Mouse (Mus musculus): Measurements from ENCODE around the gene Cacna1a. TPM values are rescaled to one million over a fixed set of nuclear protein-coding genes. Genes with fewer than 3 reads are reported as not detected.
"Not testable (repeated sequence)": the region's sequence is repeated elsewhere in the genome, so short reads cannot be mapped to it uniquely, and the experiment has no call there.

Cacna1a gene
- polyA plus RNA-seq, 1 experiment from 2014 or later, result 5.1 TPM

- peaks cover 13% of the 10 kb centered on the region for H3K4me1 ChIP-seq (replicated peaks; ENCODE audit: control insufficient read depth, insufficient read depth, low read length)
- no peak for DNase-seq (ENCODE audit: low spot score)
These were observed 277.2 kb downstream of the Cacna1a start for GRCm38 (mm10) chr8:84665385-84665893.

DNA sequence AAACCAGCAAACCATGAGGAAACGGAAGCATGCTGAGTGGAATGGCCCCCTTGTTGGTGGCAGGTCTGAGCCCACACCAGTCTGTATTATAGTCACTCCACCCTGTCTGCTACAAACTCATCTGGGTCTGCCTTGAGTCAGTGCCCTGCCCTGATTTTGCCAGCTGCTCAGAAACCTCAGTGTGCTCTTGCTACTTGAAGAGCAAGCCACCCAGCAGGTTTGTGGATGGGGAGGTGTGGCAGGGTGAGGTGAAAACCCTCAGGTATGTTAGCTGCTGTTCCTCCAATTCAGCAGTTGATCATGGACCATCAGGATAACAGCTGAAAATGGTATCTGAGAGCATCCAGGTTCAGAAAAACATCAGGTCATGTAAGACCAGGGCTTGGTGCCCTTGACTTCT lies 279.8 kb downstream of the Cacna1a start:
- H3K27me3 ChIP-seq (replicated peaks; ENCODE audit: control insufficient read depth, insufficient read depth, low read length), result no peaks in the 10 kb centered on the region
- WGBS, result 66% methylated on average over 1 of the region's 1 CpGs
- H3K4me1 ChIP-seq (replicated peaks; ENCODE audit: control insufficient read depth, insufficient read depth, low read length), result peaks cover 8% of the 10 kb centered on the region; the same call in 1 of the 2 replicates
- H3K9me3 ChIP-seq (ENCODE audit: control insufficient read depth, low read length), result no peaks in the 10 kb centered on the region
- no peak overlapping the region for H3K4me2 ChIP-seq (ENCODE audit: low read length)
- peaks cover 36% of the 10 kb centered on the region for H3K36me3 ChIP-seq (ENCODE audit: control insufficient read depth, insufficient read depth, low read length)
- no peak overlapping the region for H3K9ac ChIP-seq (ENCODE audit: low read length)
- no peak for DNase-seq (ENCODE audit: low spot score)
- no peak overlapping the region for H3K27ac ChIP-seq (ENCODE audit: low read depth)
- H3K4me3 ChIP-seq (ENCODE audit: low read depth, low read length), result no peak overlapping the region
- no peak for ATAC-seq (replicated peaks; ENCODE audit: low FRiP score, low TSS enrichment, low read depth)

More at GRCm38 (mm10) chr8:84665385-84665893, 277.2 kb downstream of the Cacna1a start:
- no peak for ATAC-seq (replicated peaks; ENCODE audit: low FRiP score, low TSS enrichment, low read depth)
- peak overlapping the region; percentile 93 for H3K27ac ChIP-seq (ENCODE audit: low read depth)
- H3K27me3 ChIP-seq (replicated peaks; ENCODE audit: control insufficient read depth, insufficient read depth, low read length), result no peaks in the 10 kb centered on the region
- peak overlapping the region; percentile 96 for H3K4me3 ChIP-seq (ENCODE audit: low read depth, low read length)
- H3K9ac ChIP-seq (ENCODE audit: low read length), result peak overlapping the region; percentile 77
- WGBS, result 2% methylated on average over 14 of the region's 14 CpGs
- H3K36me3 ChIP-seq (ENCODE audit: control insufficient read depth, insufficient read depth, low read length), result peaks cover 18% of the 10 kb centered on the region
- no peaks in the 10 kb centered on the region for H3K9me3 ChIP-seq (ENCODE audit: control insufficient read depth, low read length)
- peak overlapping the region; percentile 77 for H3K4me2 ChIP-seq (ENCODE audit: low read length)

GRCm38 (mm10) chr8:84668731-84669485 lies 280.7 kb downstream of the Cacna1a start:
- no peaks in the 10 kb centered on the region for H3K9me3 ChIP-seq (ENCODE audit: control insufficient read depth, low read length)
- DNase-seq (ENCODE audit: low spot score) (no peak), ATAC-seq (replicated peaks; ENCODE audit: low FRiP score, low TSS enrichment, low read depth) (no peak)
- 81% methylated on average over 6 of the region's 6 CpGs for WGBS
- H3K27me3 ChIP-seq (replicated peaks; ENCODE audit: control insufficient read depth, insufficient read depth, low read length), result no peaks in the 10 kb centered on the region
- 0 out of 2 replicates have a peak, but pooled peaks cover 5% of the 10 kb centered on the region for H3K4me1 ChIP-seq (replicated peaks; ENCODE audit: control insufficient read depth, insufficient read depth, low read length)
- no peak overlapping the region for H3K9ac ChIP-seq (ENCODE audit: low read length)
- H3K36me3 ChIP-seq (ENCODE audit: control insufficient read depth, insufficient read depth, low read length), result peaks cover 44% of the 10 kb centered on the region
- no peak overlapping the region for H3K4me2 ChIP-seq (ENCODE audit: low read length)
- no peak overlapping the region for H3K4me3 ChIP-seq (ENCODE audit: low read depth, low read length)
- H3K27ac ChIP-seq (ENCODE audit: low read depth), result no peak overlapping the region

GRCm38 (mm10) chr8:84670295-84671006 lies 282.2 kb downstream of the Cacna1a start:
- H3K4me3 ChIP-seq (ENCODE audit: low read depth, low read length); H3K27me3 ChIP-seq (replicated peaks; ENCODE audit: control insufficient read depth, insufficient read depth, low read length); H3K9me3 ChIP-seq (ENCODE audit: control insufficient read depth, low read length); H3K9ac ChIP-seq (ENCODE audit: low read length); H3K4me1 ChIP-seq (replicated peaks; ENCODE audit: control insufficient read depth, insufficient read depth, low read length); ATAC-seq (replicated peaks; ENCODE audit: low FRiP score, low TSS enrichment, low read depth); H3K4me2 ChIP-seq (ENCODE audit: low read length); H3K27ac ChIP-seq (ENCODE audit: low read depth): not testable (repeated sequence)
- 78% methylated on average over 4 of the region's 5 CpGs for WGBS
- H3K36me3 ChIP-seq (ENCODE audit: control insufficient read depth, insufficient read depth, low read length), result peaks cover 58% of the 10 kb centered on the region
- DNase-seq (ENCODE audit: low spot score), result peak; percentile 58

GRCm38 (mm10) chr8:84677305-84677704 lies 289.1 kb downstream of the Cacna1a start:
- H3K9ac ChIP-seq (ENCODE audit: low read length), result no peak overlapping the region
- H3K4me3 ChIP-seq (ENCODE audit: low read depth, low read length), result no peak overlapping the region
- 97% methylated on average over 5 of the region's 5 CpGs for WGBS
- no peak overlapping the region for H3K4me2 ChIP-seq (ENCODE audit: low read length)
- no peak for DNase-seq (ENCODE audit: low spot score)
- H3K27me3 ChIP-seq (replicated peaks; ENCODE audit: control insufficient read depth, insufficient read depth, low read length), result no peaks in the 10 kb centered on the region
- no peak for ATAC-seq (replicated peaks; ENCODE audit: low FRiP score, low TSS enrichment, low read depth)
- H3K4me1 ChIP-seq (replicated peaks; ENCODE audit: control insufficient read depth, insufficient read depth, low read length), result no peaks in the 10 kb centered on the region
- peaks cover 57% of the 10 kb centered on the region for H3K36me3 ChIP-seq (ENCODE audit: control insufficient read depth, insufficient read depth, low read length)
- H3K9me3 ChIP-seq (ENCODE audit: control insufficient read depth, low read length), result no peaks in the 10 kb centered on the region
- no peak overlapping the region for H3K27ac ChIP-seq (ENCODE audit: low read depth)

- Histone ChIP-seq H3K4me3 (ENCODE audit: low read depth, low read length) (no peak overlapping the region), H3K36me3 (ENCODE audit: control insufficient read depth, insufficient read depth, low read length) (peaks cover 30% of the 10 kb centered on the region), H3K4me2 (ENCODE audit: low read length) (no peak overlapping the region), H3K9ac (ENCODE audit: low read length) (no peak overlapping the region), H3K27me3 (replicated peaks; ENCODE audit: control insufficient read depth, insufficient read depth, low read length) (no peaks in the 10 kb centered on the region), H3K9me3 (ENCODE audit: control insufficient read depth, low read length) (no peaks in the 10 kb centered on the region), H3K4me1 (replicated peaks; ENCODE audit: control insufficient read depth, insufficient read depth, low read length) (peaks cover 13% of the 10 kb centered on the region), H3K27ac (ENCODE audit: low read depth) (no peak overlapping the region)
- ATAC-seq (replicated peaks; ENCODE audit: low FRiP score, low TSS enrichment, low read depth), result no peak
- WGBS, result 89% methylated on average over 2 of the region's 2 CpGs
- DNase-seq (ENCODE audit: low spot score), result no peak
These were observed 293.2 kb downstream of the Cacna1a start for GRCm38 (mm10) chr8:84681476-84681875.

DNA sequence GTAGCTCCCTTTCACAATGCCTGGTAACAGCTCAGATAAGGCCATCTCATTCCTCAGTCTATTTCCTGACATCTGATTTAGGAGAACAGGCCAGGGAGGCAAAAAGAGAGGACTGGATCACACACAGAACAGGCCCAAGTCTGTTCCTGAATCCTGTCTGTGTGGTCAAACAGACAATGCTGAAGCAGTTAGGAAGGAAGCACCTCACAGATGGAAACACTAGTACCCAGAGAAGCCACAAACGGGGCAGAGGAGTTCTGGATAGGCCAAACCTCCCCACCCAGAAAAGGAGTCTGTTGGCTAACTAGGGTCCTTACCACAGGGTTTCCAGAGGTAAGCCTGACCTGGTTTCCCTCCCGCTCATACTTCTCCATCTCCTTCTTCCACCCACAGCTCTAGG lies 294.0 kb downstream of the Cacna1a start:
- no peaks in the 10 kb centered on the region for H3K9me3 ChIP-seq (ENCODE audit: control insufficient read depth, low read length)
- H3K27ac ChIP-seq (ENCODE audit: low read depth), result no peak overlapping the region
- H3K36me3 ChIP-seq (ENCODE audit: control insufficient read depth, insufficient read depth, low read length), result peaks cover 29% of the 10 kb centered on the region
- H3K27me3 ChIP-seq (replicated peaks; ENCODE audit: control insufficient read depth, insufficient read depth, low read length), result no peaks in the 10 kb centered on the region
- no peak overlapping the region for H3K4me2 ChIP-seq (ENCODE audit: low read length)
- peaks cover 14% of the 10 kb centered on the region for H3K4me1 ChIP-seq (replicated peaks; ENCODE audit: control insufficient read depth, insufficient read depth, low read length)
- no peak for DNase-seq (ENCODE audit: low spot score)
- no peak overlapping the region for H3K4me3 ChIP-seq (ENCODE audit: low read depth, low read length)
- ATAC-seq (replicated peaks; ENCODE audit: low FRiP score, low TSS enrichment, low read depth), result no peak
- H3K9ac ChIP-seq (ENCODE audit: low read length), result no peak overlapping the region
- 80% methylated on average over 2 of the region's 2 CpGs for WGBS

GRCm38 (mm10) chr8:84684537-84684936 lies 296.3 kb downstream of the Cacna1a start:
- 65% methylated on average over 3 of the region's 3 CpGs for WGBS
- no peak for DNase-seq (ENCODE audit: low spot score)

More at GRCm38 (mm10) chr8:84684537-84684936, 296.3 kb downstream of the Cacna1a start:
- Histone ChIP-seq H3K4me2 (ENCODE audit: low read length) (no peak overlapping the region), H3K9me3 (ENCODE audit: control insufficient read depth, low read length) (no peaks in the 10 kb centered on the region), H3K27ac (ENCODE audit: low read depth) (no peak overlapping the region), H3K4me3 (ENCODE audit: low read depth, low read length) (no peak overlapping the region), H3K4me1 (replicated peaks; ENCODE audit: control insufficient read depth, insufficient read depth, low read length) (peaks cover 24% of the 10 kb centered on the region), H3K36me3 (ENCODE audit: control insufficient read depth, insufficient read depth, low read length) (peaks cover 21% of the 10 kb centered on the region), H3K9ac (ENCODE audit: low read length) (no peak overlapping the region), H3K27me3 (replicated peaks; ENCODE audit: control insufficient read depth, insufficient read depth, low read length) (no peaks in the 10 kb centered on the region)
- no peak for ATAC-seq (replicated peaks; ENCODE audit: low FRiP score, low TSS enrichment, low read depth)
